ENCODE assay signal across 8 mouse cellular contexts in the genomic region with DNA sequence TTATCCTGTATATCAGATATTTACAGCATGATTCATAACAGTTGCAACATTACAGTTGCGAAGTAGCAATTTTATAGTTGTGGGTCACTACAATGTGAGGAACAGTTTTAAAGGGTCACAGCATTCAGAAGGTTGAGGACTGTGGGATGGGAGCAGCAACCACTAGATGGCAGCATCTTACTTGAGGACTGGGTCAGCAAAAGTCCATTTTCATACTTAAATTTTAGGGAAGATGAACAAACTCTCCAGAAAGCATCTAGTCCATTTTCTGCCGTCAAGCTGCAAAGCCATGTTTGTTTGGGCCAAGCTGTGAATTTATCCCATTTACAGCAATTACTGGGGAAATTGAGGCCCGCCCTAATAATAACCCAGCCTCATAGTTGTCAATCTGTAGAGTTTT. TPM values are rescaled to one million over a fixed set of nuclear protein-coding genes. Genes with fewer than 3 reads are reported as not detected.
DNase-seq lines count a peak whose midpoint lies in the region; ATAC-seq and TF ChIP-seq lines count a peak whose summit lies in the region.

No protein-coding gene starts in this region.

- no peak overlapping the region for H3K9ac ChIP-seq in kidney, embryonic 14.5 days (ENCODE audit: low read depth, low read length)
- no peak overlapping the region for H3K9ac ChIP-seq in ES-E14 (ENCODE audit: insufficient read depth, low read depth, low read length, poor library complexity, severe bottlenecking)

- H3K9me3 ChIP-seq in kidney, embryonic 14.5 days (ENCODE audit: control insufficient read depth, low read length): no peaks in the 10 kb centered on the region
- no peaks in the 10 kb centered on the region for H3K9me3 ChIP-seq in ES-E14 (ENCODE audit: control insufficient read depth, insufficient read depth, low read depth, low read length)

- H3K4me3 ChIP-seq in kidney, embryonic 14.5 days (ENCODE audit: low read length): no peak overlapping the region
- no peak overlapping the region for H3K4me3 ChIP-seq in ES-E14 (ENCODE audit: insufficient read depth in 1 of 2, low read depth in 1 of 2, low read length in 2 of 2, poor library complexity in 1 of 2, severe bottlenecking in 1 of 2)
- H3K4me3 ChIP-seq in layer of hippocampus, adult 2 months: no peak overlapping the region

- no peak for ATAC-seq in kidney, embryonic 14.5 days (ENCODE audit: low FRiP score, low TSS enrichment)
- ATAC-seq in erythroid progenitor cell, adult 5-6 weeks (replicated peaks; ENCODE audit: low FRiP score, poor library complexity, severe bottlenecking): peak; percentile 62
- peak; percentile 67; the same call in 1 of the 2 replicates for ATAC-seq in megakaryocyte-erythroid progenitor cell, adult 5-6 weeks (replicated peaks; ENCODE audit: low FRiP score, low TSS enrichment, poor library complexity, severe bottlenecking)

- no peaks in the 10 kb centered on the region for H3K36me3 ChIP-seq in kidney, embryonic 14.5 days (ENCODE audit: control insufficient read depth, insufficient read depth, low read length)
- no peaks in the 10 kb centered on the region for H3K36me3 ChIP-seq in ES-E14 (ENCODE audit: control insufficient read depth, insufficient read depth, low read length, poor library complexity, severe bottlenecking)

- no peaks in the 10 kb centered on the region for H3K27me3 ChIP-seq in kidney, embryonic 14.5 days (ENCODE audit: control insufficient read depth, insufficient read depth, low read length)

- WGBS in kidney, embryonic 14.5 days: 52% methylated on average over 3 of the region's 3 CpGs

- peak; percentile 43 for DNase-seq in kidney, adult 9 months
- no peak for DNase-seq in ES-E14 (ENCODE audit: low read depth, low spot score)
- DNase-seq in adrenal gland, postnatal 36 days: peak; percentile 53 to 79
- peak; percentile 33 to 67 for DNase-seq in layer of hippocampus, adult 2 months (ENCODE audit: low spot score in 2 of 2)
- DNase-seq in urinary bladder, postnatal 4 days (ENCODE audit: low spot score in 2 of 2): no peak

- TF ChIP-seq CTCF in layer of hippocampus, adult 2 months (conservative IDR thresholded peaks at IDR 0.05): peak; percentile 93

- no peaks in the 10 kb centered on the region for H3K4me1 ChIP-seq in kidney, embryonic 14.5 days (ENCODE audit: control insufficient read depth, insufficient read depth, low read length)
- H3K4me1 ChIP-seq in ES-E14 (ENCODE audit: control insufficient read depth in 2 of 2, insufficient read depth in 2 of 2, low read length in 2 of 2, poor library complexity in 1 of 2): no peaks in the 10 kb centered on the region

- in situ Hi-C loops in ES-E14 (cut with MboI; ENCODE audit: low sequenced_read_pairs in 2 of 2, unreplicated experiment in 2 of 2): no loop called here

- no peak overlapping the region for H3K4me2 ChIP-seq in kidney, embryonic 14.5 days (replicated peaks; ENCODE audit: low read depth, low read length)

- no peak overlapping the region for H3K27ac ChIP-seq in kidney, embryonic 14.5 days (ENCODE audit: low read depth, low read length)
- no peak overlapping the region for H3K27ac ChIP-seq in ES-E14 (ENCODE audit: insufficient read depth, low read depth, low read length, poor library complexity, severe bottlenecking)
- no peak overlapping the region for H3K27ac ChIP-seq in layer of hippocampus, adult 2 months

TF ChIP-seq in ES-E14, 5 proteins besides CTCF, POLR2A, EP300 and RAD21:
- TF ChIP-seq CHD2 (IDR thresholded peaks at IDR 0.05; ENCODE audit: low read depth, low read length): no peak
- 0 out of 2 replicates have a peak, but pooled peaks have one; percentile 16 for TF ChIP-seq MAFK (IDR thresholded peaks at IDR 0.05; ENCODE audit: insufficient read depth, low read depth, low read length)
- TF ChIP-seq HCFC1 (IDR thresholded peaks at IDR 0.05; ENCODE audit: borderline replicate concordance, insufficient read depth, low read length): no peak
- peak; percentile 58 for TF ChIP-seq ZC3H11A (IDR thresholded peaks at IDR 0.05; ENCODE audit: borderline replicate concordance, low read depth, low read length)
- TF ChIP-seq ZNF384 (IDR thresholded peaks at IDR 0.05; ENCODE audit: low read depth, low read length): no peak

RNA-seq across cellular contexts. Expression of gene Parp11, which starts 55.9 kb away (rescaled TPM):
- 14.2 and 30.7 TPM in 2 replicates for polyA plus RNA-seq in kidney, embryonic 14.5 days (2014; fragmentation: Nextera tagmentation; extraction: Ambion mirVana)
- total RNA-seq in ES-E14 (2012; rRNA removed): 7.9 and 10.9 TPM in 2 replicates
- 10 to 100 TPM; 18.6 to 18.7 TPM for total RNA-seq in adrenal gland, postnatal 36 days (2021)
- 38.2 and 49.9 TPM in 2 replicates for total RNA-seq in erythroid progenitor cell, adult 5-6 weeks (2015; ENCODE audit: low replicate concordance)
- total RNA-seq in erythroid progenitor cell, adult 5-6 weeks (2017; ENCODE audit: low replicate concordance): 58.1 and 84.8 TPM in 2 replicates
- total RNA-seq in layer of hippocampus, adult 2 months (2021): 10 to 100 TPM; 35.4 to 35.8 TPM
- total RNA-seq in megakaryocyte-erythroid progenitor cell, adult 5-6 weeks (2014; fragmentation: Nextera tagmentation): 27.4 and 35.6 TPM in 2 replicates
- 15.2 and 20.3 TPM in 2 replicates for total RNA-seq in megakaryocyte-erythroid progenitor cell, adult 5-6 weeks (2017)

RNA-seq across cellular contexts. Expression of gene Cracr2a, which starts 58.6 kb away (rescaled TPM):
- polyA plus RNA-seq in kidney, embryonic 14.5 days (2014; fragmentation: Nextera tagmentation; extraction: Ambion mirVana): 1.1 and 1.5 TPM in 2 replicates
- 0.76 and 0.95 TPM in 2 replicates for total RNA-seq in ES-E14 (2012; rRNA removed)
- 1 to 10 TPM in 1 of 2 experiments, under 1 TPM in 1; 0.93 to 2.2 TPM for total RNA-seq in adrenal gland, postnatal 36 days (2021)
- total RNA-seq in erythroid progenitor cell, adult 5-6 weeks (2015; ENCODE audit: low replicate concordance): 1.4 and 2.9 TPM in 2 replicates
- 5.8 and 7.0 TPM in 2 replicates for total RNA-seq in erythroid progenitor cell, adult 5-6 weeks (2017; ENCODE audit: low replicate concordance)
- 1 to 10 TPM; 2.3 TPM for total RNA-seq in layer of hippocampus, adult 2 months (2021)
- total RNA-seq in megakaryocyte-erythroid progenitor cell, adult 5-6 weeks (2014; fragmentation: Nextera tagmentation): 6.5 and 8.9 TPM in 2 replicates
- 5.2 and 8.8 TPM in 2 replicates for total RNA-seq in megakaryocyte-erythroid progenitor cell, adult 5-6 weeks (2017)

Comparison
In these comparisons a context has a peak if more than half of its experiments do, and no peak if none do; other contexts are left out.
1. DNase-seq: peak in kidney, adult 9 months (single experiment), adrenal gland, postnatal 36 days (2 of 2) and layer of hippocampus, adult 2 months (2 of 2); none in ES-E14 (single experiment) and urinary bladder, postnatal 4 days (0 of 2).